Mouse (Mus musculus): ENCODE results near the gene Cma1. TPM values are rescaled to one million over a fixed set of nuclear protein-coding genes. Genes with fewer than 3 reads are reported as not detected.

The Cma1 gene
- polyA plus RNA-seq, 1 experiment: 1.4 TPM

GRCm38 (mm10) chr14:55940070-55940800 is 4.2 kb downstream of the Cma1 start:
- Histone ChIP-seq H3K4me3 (ENCODE audit: extremely low read depth, insufficient read depth, insufficient read length) (no peak overlapping the region), H3K27ac (ENCODE audit: insufficient read depth, low read length) (no peak overlapping the region), H3K36me3 (ENCODE audit: control insufficient read depth, insufficient read depth, low read length) (no peaks in the 10 kb centered on the region), H3K4me1 (ENCODE audit: control insufficient read depth, insufficient read depth, insufficient read length) (no peaks in the 10 kb centered on the region), H3K27me3 (ENCODE audit: control insufficient read depth, insufficient read depth, low read length) (no peaks in the 10 kb centered on the region)
- no peak for TF ChIP-seq CTCF (IDR thresholded peaks at IDR 0.05; ENCODE audit: extremely low read depth, insufficient read depth, insufficient read length, insufficient replicate concordance)
- no peak for TF ChIP-seq POLR2A (IDR thresholded peaks at IDR 0.05; ENCODE audit: low read depth, low read length)
- 58% methylated on average over 7 of the region's 7 CpGs for WGBS
- no peak for DNase-seq (ENCODE audit: low read depth in 1 of 2, low spot score in 2 of 2)

GRCm38 (mm10) chr14:55933586-55933985 is 10.9 kb downstream of the Cma1 start:
- Histone ChIP-seq H3K27ac (ENCODE audit: insufficient read depth, low read length) (no peak overlapping the region), H3K4me1 (ENCODE audit: control insufficient read depth, insufficient read depth, insufficient read length) (no peaks in the 10 kb centered on the region), H3K36me3 (ENCODE audit: control insufficient read depth, insufficient read depth, low read length) (no peaks in the 10 kb centered on the region), H3K27me3 (ENCODE audit: control insufficient read depth, insufficient read depth, low read length) (no peaks in the 10 kb centered on the region), H3K4me3 (ENCODE audit: extremely low read depth, insufficient read depth, insufficient read length) (no peak overlapping the region)
- no peak for DNase-seq (ENCODE audit: low read depth in 1 of 2, low spot score in 2 of 2)
- 47% methylated on average over 7 of the region's 7 CpGs for WGBS
- TF ChIP-seq CTCF (IDR thresholded peaks at IDR 0.05; ENCODE audit: extremely low read depth, insufficient read depth, insufficient read length, insufficient replicate concordance) (no peak), POLR2A (IDR thresholded peaks at IDR 0.05; ENCODE audit: low read depth, low read length) (no peak)

- Histone ChIP-seq H3K27me3 (ENCODE audit: control insufficient read depth, insufficient read depth, low read length) (no peaks in the 10 kb centered on the region), H3K27ac (ENCODE audit: insufficient read depth, low read length) (no peak overlapping the region), H3K4me3 (ENCODE audit: extremely low read depth, insufficient read depth, insufficient read length) (no peak overlapping the region), H3K36me3 (ENCODE audit: control insufficient read depth, insufficient read depth, low read length) (no peaks in the 10 kb centered on the region), H3K4me1 (ENCODE audit: control insufficient read depth, insufficient read depth, insufficient read length) (no peaks in the 10 kb centered on the region)
- DNase-seq (ENCODE audit: low read depth in 1 of 2, low spot score in 2 of 2): no peak
- WGBS: 70% methylated on average over 12 of the region's 12 CpGs
- no peak for TF ChIP-seq POLR2A (IDR thresholded peaks at IDR 0.05; ENCODE audit: low read depth, low read length)
- no peak for TF ChIP-seq CTCF (IDR thresholded peaks at IDR 0.05; ENCODE audit: extremely low read depth, insufficient read depth, insufficient read length, insufficient replicate concordance)
Measured at GRCm38 (mm10) chr14:55929263-55929997, 15.0 kb downstream of the Cma1 start.

- H3K27ac ChIP-seq (ENCODE audit: insufficient read depth, low read length): no peak overlapping the region
- WGBS: 45% methylated on average over 4 of the region's 4 CpGs
- TF ChIP-seq CTCF (IDR thresholded peaks at IDR 0.05; ENCODE audit: extremely low read depth, insufficient read depth, insufficient read length, insufficient replicate concordance) (no peak), POLR2A (IDR thresholded peaks at IDR 0.05; ENCODE audit: low read depth, low read length) (no peak)
Measured at GRCm38 (mm10) chr14:55926847-55927246, 17.6 kb downstream of the Cma1 start.

GRCm38 (mm10) chr14:55922475-55923232 is 21.8 kb downstream of the Cma1 start:
- TF ChIP-seq POLR2A (IDR thresholded peaks at IDR 0.05; ENCODE audit: low read depth, low read length): no peak
- WGBS: 59% methylated on average over 7 of the region's 7 CpGs
- Histone ChIP-seq H3K27me3 (ENCODE audit: control insufficient read depth, insufficient read depth, low read length) (no peaks in the 10 kb centered on the region), H3K4me1 (ENCODE audit: control insufficient read depth, insufficient read depth, insufficient read length) (no peaks in the 10 kb centered on the region), H3K36me3 (ENCODE audit: control insufficient read depth, insufficient read depth, low read length) (no peaks in the 10 kb centered on the region), H3K27ac (ENCODE audit: insufficient read depth, low read length) (no peak overlapping the region), H3K4me3 (ENCODE audit: extremely low read depth, insufficient read depth, insufficient read length) (no peak overlapping the region)
- DNase-seq (ENCODE audit: low read depth in 1 of 2, low spot score in 2 of 2): no peak

More at GRCm38 (mm10) chr14:55926847-55927246, 17.6 kb downstream of the Cma1 start:
- no peaks in the 10 kb centered on the region for H3K27me3 ChIP-seq (ENCODE audit: control insufficient read depth, insufficient read depth, low read length)
- H3K4me3 ChIP-seq (ENCODE audit: extremely low read depth, insufficient read depth, insufficient read length): no peak overlapping the region
- no peaks in the 10 kb centered on the region for H3K36me3 ChIP-seq (ENCODE audit: control insufficient read depth, insufficient read depth, low read length)
- no peaks in the 10 kb centered on the region for H3K4me1 ChIP-seq (ENCODE audit: control insufficient read depth, insufficient read depth, insufficient read length)
- no peak for DNase-seq (ENCODE audit: low read depth in 1 of 2, low spot score in 2 of 2)

GRCm38 (mm10) chr14:55918240-55919082 is 26.0 kb downstream of the Cma1 start:
- Histone ChIP-seq H3K36me3 (ENCODE audit: control insufficient read depth, insufficient read depth, low read length) (no peaks in the 10 kb centered on the region), H3K27ac (ENCODE audit: insufficient read depth, low read length) (no peak overlapping the region), H3K4me3 (ENCODE audit: extremely low read depth, insufficient read depth, insufficient read length) (no peak overlapping the region), H3K4me1 (ENCODE audit: control insufficient read depth, insufficient read depth, insufficient read length) (no peaks in the 10 kb centered on the region), H3K27me3 (ENCODE audit: control insufficient read depth, insufficient read depth, low read length) (no peaks in the 10 kb centered on the region)
- WGBS: 47% methylated on average over 14 of the region's 14 CpGs
- TF ChIP-seq POLR2A (IDR thresholded peaks at IDR 0.05; ENCODE audit: low read depth, low read length) (no peak), CTCF (IDR thresholded peaks at IDR 0.05; ENCODE audit: extremely low read depth, insufficient read depth, insufficient read length, insufficient replicate concordance) (peak; percentile 70; the same call in 1 of the 2 replicates)
- peak; percentile 66 to 73 for DNase-seq (ENCODE audit: low read depth in 1 of 2, low spot score in 2 of 2)

Data from spleen, adult 2 months (tissue).